Mouse (Mus musculus) limb, embryonic 15.5 days (tissue): ENCODE results near the gene Nlgn1. TPM values are rescaled to one million over a fixed set of nuclear protein-coding genes. Genes with fewer than 3 reads are reported as not detected.

Experiments used
- ATAC-seq: fragments of 200-750 bp; cut with Nextera tagmentation; 2 replicates; pipeline ENCODE4 v1.8.0; 2017; ENCODE audit warnings: low read depth, moderate TSS enrichment; ENCODE audit not compliant: insufficient number of reproducible peaks, low FRiP score, low TSS enrichment
- H3K27ac ChIP-seq: fragments of 300-500 bp; sonication (generic); 2 replicates; pipeline ENCODE4 v1.5.1; 2015; ENCODE audit warnings: moderate library complexity, mild to moderate bottlenecking, inconsistent platforms
- H3K27me3 ChIP-seq: fragments of 300-500 bp; sonication (generic); 2 replicates; pipeline ENCODE4 v1.6.1; 2015; ENCODE audit warnings: inconsistent platforms
- H3K36me3 ChIP-seq: fragments of 300-500 bp; sonication (generic); 2 replicates; pipeline ENCODE4 v1.6.1; 2015; ENCODE audit warnings: inconsistent platforms
- H3K4me1 ChIP-seq: fragments of 300-500 bp; sonication (generic); 2 replicates; pipeline ENCODE4 v1.6.1; 2015; ENCODE audit warnings: inconsistent platforms
- H3K4me2 ChIP-seq: fragments of 300-500 bp; sonication (generic); 2 replicates; pipeline ENCODE4 v1.6.1; 2015; ENCODE audit warnings: mild to moderate bottlenecking, inconsistent platforms
- H3K4me3 ChIP-seq: fragments of 300-500 bp; sonication (generic); 2 replicates; pipeline ENCODE4 v1.5.1; 2015; ENCODE audit warnings: mild to moderate bottlenecking, inconsistent platforms
- H3K9ac ChIP-seq: fragments of 300-500 bp; sonication (generic); 2 replicates; pipeline ENCODE4 v1.6.1; 2015; ENCODE audit warnings: inconsistent platforms
- H3K9me3 ChIP-seq: fragments of 300-500 bp; sonication (generic); 2 replicates; pipeline ENCODE4 v1.6.1; 2016; ENCODE audit warnings: inconsistent platforms
- WGBS: fragments of 180-500 bp; shearing (Covaris S2); methylation state at CpG from one replicate; pipeline ENCODE4 v1.1.7; 2015; 5-methylcytosine and 5-hydroxymethylcytosine counted together
- polyA plus RNA-seq: library from polyadenylated mRNA; unstranded; fragments of >200 nt; fragmentation: Nextera tagmentation; extraction: Ambion mirVana; gene quantifications from 2 replicates; pipeline ENCODE4 v1.2.1, GENCODE M21; 2015

Gene Nlgn1
- polyA plus RNA-seq, 1 experiment from 2014 or later = 3.1 TPM

GRCm38 (mm10) chr3:26134839-26135651 lies 197.2 kb downstream of the Nlgn1 start:
- WGBS = 34% methylated on average over 9 of the region's 9 CpGs
- Histone ChIP-seq H3K9ac (no peak overlapping the region), H3K27me3 (no peaks in the 10 kb centered on the region), H3K36me3 (no peaks in the 10 kb centered on the region), H3K4me1 (no peaks in the 10 kb centered on the region), H3K27ac (no peak overlapping the region), H3K4me3 (no peak overlapping the region), H3K4me2 (no peak overlapping the region), H3K9me3 (no peaks in the 10 kb centered on the region)
- ATAC-seq = no peak

- no peaks in the 10 kb centered on the region for H3K9me3 ChIP-seq
- no peak for ATAC-seq
- H3K9ac ChIP-seq = no peak overlapping the region
- WGBS = 72% methylated on average over 2 of the region's 2 CpGs
- no peak overlapping the region for H3K27ac ChIP-seq
- H3K4me3 ChIP-seq = no peak overlapping the region
- H3K4me2 ChIP-seq = no peak overlapping the region
- no peaks in the 10 kb centered on the region for H3K27me3 ChIP-seq
- H3K36me3 ChIP-seq = no peaks in the 10 kb centered on the region
- H3K4me1 ChIP-seq = no peaks in the 10 kb centered on the region
Measured at GRCm38 (mm10) chr3:26130919-26131318, 201.3 kb downstream of the Nlgn1 start.

DNA sequence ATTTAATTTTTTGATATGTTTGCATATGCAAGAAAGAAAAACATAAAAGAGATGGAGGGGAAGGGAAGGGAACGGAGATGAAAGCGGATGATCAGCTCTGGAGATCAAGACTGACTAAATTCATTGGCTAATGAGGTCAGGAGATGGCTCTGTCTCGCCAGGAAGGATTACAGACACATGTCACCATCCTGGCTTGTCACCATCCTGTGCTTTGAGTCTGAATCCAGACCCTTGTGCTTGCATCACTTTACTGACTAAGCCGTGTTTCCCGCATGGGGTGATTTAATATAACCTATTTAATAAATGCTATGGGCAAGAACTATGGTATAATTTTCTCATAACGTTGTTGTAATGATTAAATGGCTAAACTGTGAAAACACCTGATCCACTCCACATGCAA lies 202.8 kb downstream of the Nlgn1 start:
- H3K36me3 ChIP-seq = no peaks in the 10 kb centered on the region
- H3K9ac ChIP-seq = no peak overlapping the region
- no peak for ATAC-seq
- no peak overlapping the region for H3K27ac ChIP-seq
- H3K9me3 ChIP-seq = no peaks in the 10 kb centered on the region
- no peaks in the 10 kb centered on the region for H3K4me1 ChIP-seq
- H3K4me2 ChIP-seq = no peak overlapping the region
- H3K27me3 ChIP-seq = no peaks in the 10 kb centered on the region
- WGBS = 64% methylated on average over 6 of the region's 6 CpGs
- H3K4me3 ChIP-seq = no peak overlapping the region

DNA sequence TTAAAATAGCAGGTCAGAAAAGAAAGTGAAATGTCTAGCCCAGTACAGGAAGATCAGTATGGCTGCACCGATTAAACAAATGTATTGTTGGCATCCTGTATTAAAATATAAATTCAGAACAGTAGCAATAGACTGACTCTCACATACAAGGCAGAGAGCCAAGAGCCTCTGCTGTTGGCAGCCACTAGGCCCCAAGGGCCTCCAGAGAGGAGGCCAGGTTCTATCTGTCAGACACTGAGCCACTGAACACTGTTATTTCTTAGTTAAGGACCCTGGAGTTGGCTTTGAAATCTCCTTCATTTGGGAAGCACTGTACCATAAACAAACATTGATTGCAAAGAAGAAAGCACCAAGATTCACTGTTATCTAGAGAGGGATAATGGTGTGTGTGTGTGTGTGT lies 215.2 kb downstream of the Nlgn1 start:
- H3K4me3 ChIP-seq = no peak overlapping the region
- H3K9ac ChIP-seq = no peak overlapping the region
- no peaks in the 10 kb centered on the region for H3K27me3 ChIP-seq
- H3K27ac ChIP-seq = no peak overlapping the region
- H3K4me2 ChIP-seq = no peak overlapping the region
- no peaks in the 10 kb centered on the region for H3K9me3 ChIP-seq
- no peak for ATAC-seq
- no peaks in the 10 kb centered on the region for H3K36me3 ChIP-seq
- H3K4me1 ChIP-seq = no peaks in the 10 kb centered on the region
- 77% methylated on average over 1 of the region's 1 CpGs for WGBS

DNA sequence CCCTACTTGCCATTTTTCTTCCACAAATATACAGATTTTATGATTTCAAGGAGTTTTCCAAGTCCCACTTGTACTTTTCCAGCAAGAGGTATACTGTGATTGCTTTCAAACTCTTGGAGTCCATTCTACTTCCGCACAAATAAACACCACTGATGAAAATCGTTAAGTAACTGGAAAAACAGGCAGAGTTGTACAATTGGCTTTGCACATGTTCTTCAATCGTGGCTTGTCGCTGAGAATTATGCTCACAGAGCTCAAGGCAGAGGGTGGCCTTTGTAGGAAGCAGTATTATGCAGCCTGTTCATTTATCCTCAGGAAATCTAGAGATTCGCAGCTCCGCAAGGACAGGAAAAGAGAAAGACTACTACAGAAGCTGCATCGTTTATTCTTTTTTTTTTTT lies 225.9 kb downstream of the Nlgn1 start:
- WGBS = 66% methylated on average over 7 of the region's 7 CpGs
- Histone ChIP-seq H3K9me3 (no peaks in the 10 kb centered on the region), H3K4me3 (no peak overlapping the region), H3K27me3 (no peaks in the 10 kb centered on the region), H3K36me3 (no peaks in the 10 kb centered on the region), H3K4me2 (no peak overlapping the region), H3K4me1 (no peaks in the 10 kb centered on the region), H3K27ac (no peak overlapping the region), H3K9ac (no peak overlapping the region)
- ATAC-seq = no peak

DNA sequence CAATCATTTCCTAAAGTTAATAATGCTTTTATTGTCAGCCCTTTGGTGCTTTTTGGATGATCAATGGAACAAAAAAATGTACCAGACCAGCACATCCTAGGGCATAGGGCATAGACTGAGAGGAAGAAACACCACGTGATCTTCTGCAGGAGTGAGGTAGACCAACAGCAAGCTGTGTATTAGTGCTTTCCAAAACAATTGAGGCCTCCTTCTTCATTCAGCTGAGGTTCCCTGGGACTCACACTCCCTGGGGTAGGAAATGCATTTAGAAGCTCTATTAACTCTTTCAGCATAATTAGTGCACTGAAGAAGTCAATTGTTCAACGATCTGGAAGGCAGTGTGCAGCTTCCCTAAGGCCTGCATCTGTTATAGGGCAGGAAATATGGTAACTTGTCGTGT lies 226.7 kb downstream of the Nlgn1 start:
- Histone ChIP-seq H3K27ac (no peak overlapping the region), H3K27me3 (no peaks in the 10 kb centered on the region), H3K4me1 (no peaks in the 10 kb centered on the region), H3K9ac (no peak overlapping the region), H3K9me3 (no peaks in the 10 kb centered on the region), H3K4me2 (no peak overlapping the region), H3K36me3 (no peaks in the 10 kb centered on the region), H3K4me3 (no peak overlapping the region)
- no peak for ATAC-seq
- 54% methylated on average over 3 of the region's 3 CpGs for WGBS

DNA sequence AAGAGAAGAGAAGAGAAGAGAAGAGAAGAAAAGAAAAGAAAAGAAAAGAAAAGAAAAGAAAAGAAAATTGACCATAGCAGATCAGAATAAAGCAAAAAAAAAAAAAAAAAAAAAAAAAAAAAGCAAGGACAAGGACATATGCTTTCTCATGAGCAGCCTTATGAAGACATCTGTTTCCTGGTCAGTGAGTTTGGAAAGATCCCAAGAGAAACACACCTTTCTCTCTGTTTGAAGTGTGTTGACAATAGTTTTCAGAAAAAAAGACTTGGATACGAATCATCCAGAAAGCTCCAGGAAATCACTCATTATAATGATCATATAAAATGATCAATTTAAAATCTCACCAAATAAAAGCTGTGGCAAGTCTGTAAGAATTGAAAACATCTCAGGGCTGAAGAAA lies 230.0 kb downstream of the Nlgn1 start:
- no peak for ATAC-seq
- Histone ChIP-seq H3K27me3 (no peaks in the 10 kb centered on the region), H3K9ac (no peak overlapping the region), H3K4me2 (no peak overlapping the region), H3K36me3 (no peaks in the 10 kb centered on the region), H3K4me1 (no peaks in the 10 kb centered on the region), H3K9me3 (no peaks in the 10 kb centered on the region), H3K27ac (no peak overlapping the region), H3K4me3 (no peak overlapping the region)
- WGBS = 50% methylated on average over 1 of the region's 1 CpGs

GRCm38 (mm10) chr3:26095551-26095950 lies 236.7 kb downstream of the Nlgn1 start:
- no peak overlapping the region for H3K27ac ChIP-seq

DNA sequence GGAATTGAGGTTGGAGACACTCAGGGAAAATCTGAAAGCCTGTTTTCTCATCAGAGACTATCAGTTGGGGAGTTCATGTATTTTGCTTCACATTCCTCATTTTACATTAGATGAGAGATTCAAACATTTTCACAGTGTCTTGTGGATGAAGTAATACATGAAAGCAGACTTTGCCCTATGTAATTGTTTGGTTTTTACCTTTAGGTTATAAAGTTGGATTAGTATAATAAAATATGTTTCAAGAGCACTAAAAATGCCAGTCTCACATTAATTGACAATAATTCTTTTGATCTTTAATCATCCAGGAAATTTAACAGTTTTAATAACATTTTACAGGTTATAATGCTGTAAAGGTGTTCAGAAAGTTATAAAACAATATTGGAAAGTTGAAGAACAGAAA lies 262.9 kb downstream of the Nlgn1 start:
- H3K9me3 ChIP-seq = no peaks in the 10 kb centered on the region
- no peaks in the 10 kb centered on the region for H3K36me3 ChIP-seq
- H3K27me3 ChIP-seq = no peaks in the 10 kb centered on the region
- no peak overlapping the region for H3K27ac ChIP-seq
- no peak overlapping the region for H3K9ac ChIP-seq
- ATAC-seq = no peak
- H3K4me3 ChIP-seq = no peak overlapping the region
- H3K4me1 ChIP-seq = no peaks in the 10 kb centered on the region
- no peak overlapping the region for H3K4me2 ChIP-seq

More at GRCm38 (mm10) chr3:26095551-26095950, 236.7 kb downstream of the Nlgn1 start:
- H3K36me3 ChIP-seq = no peaks in the 10 kb centered on the region
- H3K9ac ChIP-seq = no peak overlapping the region
- no peaks in the 10 kb centered on the region for H3K4me1 ChIP-seq
- H3K9me3 ChIP-seq = no peaks in the 10 kb centered on the region
- no peak overlapping the region for H3K4me3 ChIP-seq
- H3K4me2 ChIP-seq = no peak overlapping the region
- ATAC-seq = no peak
- H3K27me3 ChIP-seq = no peaks in the 10 kb centered on the region

- Histone ChIP-seq H3K27ac (no peak overlapping the region), H3K4me1 (no peaks in the 10 kb centered on the region), H3K9ac (no peak overlapping the region), H3K9me3 (no peaks in the 10 kb centered on the region), H3K36me3 (no peaks in the 10 kb centered on the region), H3K4me2 (no peak overlapping the region), H3K27me3 (no peaks in the 10 kb centered on the region), H3K4me3 (no peak overlapping the region)
- no peak for ATAC-seq
- WGBS = 77% methylated on average over 4 of the region's 4 CpGs
Measured at GRCm38 (mm10) chr3:26050769-26051168, 281.5 kb downstream of the Nlgn1 start.

GRCm38 (mm10) chr3:26042966-26043365 lies 289.3 kb downstream of the Nlgn1 start:
- Histone ChIP-seq H3K9ac (no peak overlapping the region), H3K27me3 (no peaks in the 10 kb centered on the region), H3K9me3 (no peaks in the 10 kb centered on the region), H3K27ac (no peak overlapping the region), H3K4me2 (no peak overlapping the region), H3K36me3 (no peaks in the 10 kb centered on the region), H3K4me1 (no peaks in the 10 kb centered on the region), H3K4me3 (no peak overlapping the region)
- ATAC-seq = no peak
- WGBS = 65% methylated on average over 2 of the region's 2 CpGs

GRCm38 (mm10) chr3:26039696-26040095 lies 292.6 kb downstream of the Nlgn1 start:
- Histone ChIP-seq H3K27me3 (no peaks in the 10 kb centered on the region), H3K4me1 (no peaks in the 10 kb centered on the region), H3K9me3 (no peaks in the 10 kb centered on the region), H3K27ac (no peak overlapping the region), H3K4me3 (no peak overlapping the region), H3K9ac (no peak overlapping the region), H3K36me3 (no peaks in the 10 kb centered on the region), H3K4me2 (no peak overlapping the region)
- WGBS = 82% methylated on average over 2 of the region's 2 CpGs
- no peak for ATAC-seq

DNA sequence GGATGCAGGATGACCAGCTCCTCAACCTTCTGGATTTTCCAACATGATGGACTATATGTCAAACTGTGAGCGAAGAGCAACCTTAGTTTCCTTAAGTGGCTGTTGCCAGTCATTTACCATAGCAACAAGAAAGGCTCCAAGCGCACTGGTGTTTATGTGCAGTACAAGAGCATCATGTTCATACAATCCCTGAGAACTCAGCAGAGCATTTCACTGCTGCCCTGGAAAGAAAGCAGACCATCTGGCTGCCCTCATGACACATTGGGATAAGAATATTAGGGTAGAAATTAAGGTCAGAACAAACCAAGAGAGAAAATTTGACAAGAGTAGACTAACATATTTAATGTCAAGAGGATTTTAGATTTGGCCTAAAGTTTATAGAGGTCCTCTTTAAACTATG lies 306.2 kb downstream of the Nlgn1 start:
- Histone ChIP-seq H3K9me3 (no peaks in the 10 kb centered on the region), H3K4me2 (no peak overlapping the region), H3K4me3 (no peak overlapping the region), H3K27ac (no peak overlapping the region), H3K4me1 (no peaks in the 10 kb centered on the region), H3K9ac (no peak overlapping the region), H3K36me3 (no peaks in the 10 kb centered on the region), H3K27me3 (no peaks in the 10 kb centered on the region)
- WGBS = 94% methylated on average over 2 of the region's 2 CpGs
- no peak for ATAC-seq
